Mouse (Mus musculus) myocyte (in vitro differentiated cells): Measurements from ENCODE around the gene Socs5. TPM values are rescaled to one million over a fixed set of nuclear protein-coding genes. Genes with fewer than 3 reads are reported as not detected.

ENCODE experiments used
- H3K27me3 ChIP-seq: one replicate; pipeline ENCODE4 v1.6.1; 2011; ENCODE audit not compliant: control insufficient read depth, insufficient read depth, insufficient read length
- H3K36me3 ChIP-seq: one replicate; pipeline ENCODE4 v1.6.1; 2011; ENCODE audit not compliant: control insufficient read depth, insufficient read depth
- H3K4me2 ChIP-seq: one replicate; pipeline ENCODE4 v1.6.1; 2011; ENCODE audit warnings: low read depth, control low read depth
- H3K4me3 ChIP-seq: one replicate; pipeline ENCODE4 v1.5.1; 2011; ENCODE audit warnings: mild to moderate bottlenecking, control low read depth, moderate library complexity
- H3K79me2 ChIP-seq: one replicate; pipeline ENCODE4 v1.6.1; 2011; ENCODE audit not compliant: control insufficient read depth, insufficient read depth
- H3ac ChIP-seq: one replicate; pipeline ENCODE4 v1.6.1; 2011; ENCODE audit not compliant: control insufficient read depth, insufficient read length
- CEBPB ChIP-seq: IDR thresholded peaks from 2 replicates; pipeline ENCODE4 v1.6.1; 2011; ENCODE audit warnings: mild to moderate bottlenecking, moderate library complexity; ENCODE audit not compliant: poor library complexity, insufficient read depth, severe bottlenecking
- E2F4 ChIP-seq: IDR thresholded peaks from one replicate; pipeline ENCODE4 v1.6.1; 2011; ENCODE audit warnings: mild to moderate bottlenecking, control low read depth, moderate library complexity; ENCODE audit not compliant: insufficient read depth
- MAX ChIP-seq: IDR thresholded peaks from one replicate; pipeline ENCODE4 v1.6.1; 2011; ENCODE audit warnings: low read depth, mild to moderate bottlenecking, control low read depth
- MYOD1 ChIP-seq, 3 experiments: IDR thresholded peaks; one replicate each; pipeline ENCODE4 v1.6.1; 2011; ENCODE audit warnings: control low read depth in 2 of 3, low read depth in 2 of 3, mild to moderate bottlenecking in 2 of 3, moderate library complexity in 1 of 3; ENCODE audit not compliant: insufficient read length in 2 of 3, control insufficient read depth in 1 of 3
- MYOG ChIP-seq, 3 experiments: IDR thresholded peaks; one replicate each; pipeline ENCODE4 v1.6.1; 2011; ENCODE audit warnings: control low read depth in 2 of 3, low read depth in 2 of 3, mild to moderate bottlenecking in 2 of 3; ENCODE audit not compliant: insufficient read length in 2 of 3, control insufficient read depth in 1 of 3, insufficient read depth in 1 of 3
- POLR2A ChIP-seq: IDR thresholded peaks from one replicate; pipeline ENCODE4 v1.6.1; 2011; ENCODE audit warnings: low read depth, mild to moderate bottlenecking, control low read depth, moderate library complexity; ENCODE audit not compliant: insufficient read length
- POLR2AphosphoS2 ChIP-seq: IDR thresholded peaks from one replicate; pipeline ENCODE4 v1.6.1; 2011; ENCODE audit warnings: low read depth, control low read depth; ENCODE audit not compliant: insufficient read length
- REST ChIP-seq: IDR thresholded peaks from one replicate; pipeline ENCODE4 v1.6.1; 2011; ENCODE audit warnings: mild to moderate bottlenecking, control low read depth, moderate library complexity; ENCODE audit not compliant: insufficient read depth, insufficient read length
- SRF ChIP-seq: IDR thresholded peaks from one replicate; pipeline ENCODE4 v1.6.1; 2011; ENCODE audit warnings: low read depth; ENCODE audit not compliant: control insufficient read depth, insufficient read length
- TCF12 ChIP-seq: IDR thresholded peaks from one replicate; pipeline ENCODE4 v1.6.1; 2011; ENCODE audit warnings: mild to moderate bottlenecking, control low read depth; ENCODE audit not compliant: poor library complexity, insufficient read depth, severe bottlenecking
- TCF3 ChIP-seq: IDR thresholded peaks from one replicate; pipeline ENCODE4 v1.6.1; 2011; ENCODE audit warnings: low read depth, control low read depth; ENCODE audit not compliant: insufficient read length
- USF1 ChIP-seq: IDR thresholded peaks from one replicate; pipeline ENCODE4 v1.6.1; 2011; ENCODE audit warnings: low read depth, mild to moderate bottlenecking, control low read depth, moderate library complexity
- polyA plus RNA-seq: library from polyadenylated mRNA; unstranded; fragments of >200 nt; fragmentation: generic; extraction: Trizol; gene quantifications from one replicate; pipeline ENCODE4 v1.2.1, GENCODE M21; 2012; ENCODE audit warnings: missing spikeins

The Socs5 gene
- polyA plus RNA-seq, 1 experiment, result 14.0 TPM

DNA sequence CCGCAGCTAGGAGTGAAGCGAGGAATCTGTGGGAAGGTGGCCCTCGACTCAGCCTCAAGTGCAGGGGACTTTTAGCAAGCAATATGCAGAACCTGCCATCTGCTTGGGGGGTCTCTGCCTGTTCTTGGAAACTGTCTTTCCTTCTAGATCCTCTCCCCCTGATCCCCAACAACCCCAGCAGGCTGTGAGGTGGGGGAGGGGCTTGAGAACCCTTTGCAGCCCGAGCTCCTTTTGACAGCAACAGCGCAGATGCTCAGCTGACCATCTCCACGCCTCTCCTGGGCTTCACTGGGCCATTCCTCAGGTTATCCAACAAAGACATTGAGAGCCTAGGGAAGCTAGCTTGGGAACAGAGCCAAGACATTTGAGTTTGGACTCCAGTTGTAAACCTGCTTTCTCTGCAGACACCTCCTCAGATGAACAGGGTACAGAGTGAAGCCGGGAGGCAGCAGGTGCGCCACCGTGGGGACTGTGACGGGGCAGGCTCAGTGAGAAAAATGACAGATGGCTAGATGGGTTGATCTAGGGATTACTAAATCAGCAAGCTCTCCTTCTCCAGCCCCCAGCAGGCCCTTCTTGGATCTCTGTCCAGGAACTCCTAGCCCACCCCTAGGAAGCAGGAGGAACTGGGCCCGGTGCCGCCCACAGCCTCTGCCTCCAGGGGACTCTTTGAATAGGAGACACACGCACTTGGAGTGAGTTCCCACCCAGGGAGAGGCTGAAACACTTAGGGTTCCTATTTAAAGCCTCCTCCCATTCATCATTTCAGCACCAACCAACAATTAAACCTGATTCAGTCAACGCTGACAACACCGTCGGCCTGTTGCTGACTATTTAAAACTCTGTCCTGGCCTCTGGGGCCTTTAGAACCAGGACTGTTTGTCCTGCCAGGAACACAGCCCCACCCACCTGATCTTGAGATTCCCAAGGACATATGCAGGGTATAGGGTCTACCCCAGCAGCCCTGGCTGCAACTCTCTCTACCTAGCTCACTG is 71.4 kb downstream of the Socs5 start:
- TF ChIP-seq TCF12, result no peak
- no peak for TF ChIP-seq TCF3
- TF ChIP-seq MYOD1 (IDR thresholded peaks at IDR 0.05; ENCODE audit: control insufficient read depth in 1 of 3, insufficient read length in 2 of 3, low read depth in 2 of 3), result no peak
- no peak for TF ChIP-seq POLR2AphosphoS2
- no peak for TF ChIP-seq POLR2A
- no peak for TF ChIP-seq E2F4
- TF ChIP-seq MYOG (IDR thresholded peaks at IDR 0.05; ENCODE audit: control insufficient read depth in 1 of 3, insufficient read depth in 1 of 3, insufficient read length in 2 of 3, low read depth in 2 of 3), result no peak
- TF ChIP-seq USF1, result no peak
- no peak for TF ChIP-seq REST
- TF ChIP-seq SRF, result no peak
- no peak for TF ChIP-seq MAX
- no peak for TF ChIP-seq CEBPB
- H3K4me2 ChIP-seq, result no peak overlapping the region
- H3K36me3 ChIP-seq, result no peaks in the 10 kb centered on the region
- no peaks in the 10 kb centered on the region for H3K27me3 ChIP-seq
- H3K4me3 ChIP-seq, result no peak overlapping the region
- no peaks in the 10 kb centered on the region for H3K79me2 ChIP-seq
- no peak overlapping the region for H3ac ChIP-seq

DNA sequence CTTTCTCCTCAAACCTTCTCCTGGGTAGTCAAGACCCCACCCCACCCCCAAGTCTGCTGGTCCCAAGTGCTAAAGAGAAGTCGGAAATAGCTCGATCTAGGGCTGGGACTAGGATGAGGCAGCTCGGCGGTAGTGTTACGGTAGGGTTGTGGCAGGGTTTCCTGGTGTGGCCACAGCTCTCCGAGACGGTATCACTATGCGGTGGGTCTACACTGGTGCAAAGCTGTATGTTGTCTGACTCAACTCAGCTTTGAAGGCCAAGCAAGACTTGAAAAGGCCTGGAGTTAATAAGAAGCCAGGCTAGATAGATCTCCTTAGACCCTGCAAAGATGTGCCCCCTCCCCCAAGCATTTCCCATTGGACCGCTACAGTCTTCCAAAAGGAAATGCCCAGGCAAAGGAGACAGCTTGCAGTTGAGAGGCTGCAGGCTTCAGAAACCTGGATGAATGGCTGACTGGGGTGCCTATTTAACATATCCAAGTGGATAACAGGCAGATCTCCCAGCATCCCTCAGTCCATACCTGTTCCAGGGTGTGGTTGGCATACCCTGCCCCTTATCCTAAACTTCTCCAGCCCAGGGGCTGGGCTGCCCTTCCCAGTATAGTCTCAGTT is 72.6 kb downstream of the Socs5 start:
- H3K4me2 ChIP-seq, result no peak overlapping the region
- H3K36me3 ChIP-seq, result no peaks in the 10 kb centered on the region
- no peak for TF ChIP-seq USF1
- TF ChIP-seq SRF, result no peak
- no peak for TF ChIP-seq MYOD1 (IDR thresholded peaks at IDR 0.05; ENCODE audit: control insufficient read depth in 1 of 3, insufficient read length in 2 of 3, low read depth in 2 of 3)
- TF ChIP-seq MYOG (IDR thresholded peaks at IDR 0.05; ENCODE audit: control insufficient read depth in 1 of 3, insufficient read depth in 1 of 3, insufficient read length in 2 of 3, low read depth in 2 of 3), result no peak
- TF ChIP-seq MAX, result no peak
- no peak for TF ChIP-seq E2F4
- TF ChIP-seq TCF3, result no peak
- no peak for TF ChIP-seq POLR2AphosphoS2
- no peak for TF ChIP-seq POLR2A
- TF ChIP-seq REST, result no peak
- TF ChIP-seq TCF12, result no peak
- no peak for TF ChIP-seq CEBPB
- H3K79me2 ChIP-seq, result no peaks in the 10 kb centered on the region
- no peak overlapping the region for H3ac ChIP-seq
- H3K27me3 ChIP-seq, result no peaks in the 10 kb centered on the region
- H3K4me3 ChIP-seq, result no peak overlapping the region

DNA sequence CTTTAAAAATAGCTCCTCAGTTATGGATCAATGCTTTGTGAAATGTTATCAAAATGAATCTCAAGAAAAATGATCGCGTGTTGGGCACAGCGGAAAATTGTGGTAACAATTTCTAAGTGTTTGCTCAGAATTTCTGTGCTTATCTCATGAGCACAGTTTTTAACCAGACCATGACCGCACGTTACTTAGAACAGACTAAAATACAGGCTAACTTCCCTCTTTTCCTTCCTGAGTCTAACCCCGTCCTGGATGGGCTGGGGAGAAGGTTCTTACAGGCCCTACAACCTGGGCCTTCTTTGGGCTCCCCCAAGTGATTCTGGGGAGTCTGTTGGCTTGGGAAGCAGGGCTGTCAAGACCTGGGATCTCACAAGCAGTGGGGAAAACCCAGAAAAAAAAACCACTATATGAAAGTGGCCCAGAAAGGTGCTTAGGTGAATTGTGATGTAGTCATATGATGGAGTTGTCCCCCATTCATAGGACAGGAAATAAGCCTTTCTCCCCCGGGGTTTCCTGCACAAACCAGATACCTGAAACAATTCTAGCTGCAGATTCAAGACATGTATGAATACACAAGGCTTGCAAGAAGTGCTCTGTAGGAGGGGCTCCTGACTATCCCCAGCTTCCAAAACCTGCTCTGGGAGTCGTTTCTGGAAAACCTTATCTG is 74.3 kb downstream of the Socs5 start:
- TF ChIP-seq TCF3, result no peak
- H3ac ChIP-seq, result no peak overlapping the region
- no peaks in the 10 kb centered on the region for H3K36me3 ChIP-seq
- H3K4me3 ChIP-seq, result no peak overlapping the region
- H3K27me3 ChIP-seq, result no peaks in the 10 kb centered on the region
- H3K4me2 ChIP-seq, result no peak overlapping the region
- no peaks in the 10 kb centered on the region for H3K79me2 ChIP-seq

DNA sequence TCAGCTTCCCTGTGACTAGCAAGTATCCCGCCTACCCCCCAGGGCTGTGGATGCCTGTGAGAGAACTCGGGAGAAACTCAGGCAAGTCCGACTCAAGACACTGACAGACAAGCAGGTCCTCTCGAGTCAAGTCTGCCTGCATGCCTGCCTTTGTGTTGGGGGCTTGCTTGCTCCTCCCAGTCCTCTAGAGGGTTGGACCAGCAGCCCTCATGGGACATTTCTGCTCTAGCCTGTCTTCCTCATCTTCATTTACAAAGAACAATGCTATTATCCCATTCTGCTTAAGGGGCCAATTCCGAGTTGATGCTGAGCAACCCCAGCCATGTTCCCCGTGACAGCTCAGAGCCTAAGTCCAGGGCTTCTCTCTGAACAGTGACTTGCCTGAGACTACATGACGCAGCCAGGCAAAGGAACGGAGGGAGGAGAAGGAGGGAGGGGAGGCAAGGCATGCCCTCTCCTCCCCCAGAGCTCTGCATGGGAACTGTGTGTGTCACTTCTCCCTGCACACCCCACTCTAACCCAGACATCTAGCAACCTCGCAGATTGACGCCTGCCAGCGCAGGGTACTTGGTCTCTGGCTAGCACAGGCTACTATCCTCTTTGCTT is 78.1 kb downstream of the Socs5 start:
- TF ChIP-seq TCF12 (no peak), E2F4 (no peak), SRF (no peak), MAX (no peak), REST (no peak), MYOG (IDR thresholded peaks at IDR 0.05; ENCODE audit: control insufficient read depth in 1 of 3, insufficient read depth in 1 of 3, insufficient read length in 2 of 3, low read depth in 2 of 3) (no peak)
- Histone ChIP-seq H3K79me2 (no peaks in the 10 kb centered on the region), H3K36me3 (no peaks in the 10 kb centered on the region), H3ac (no peak overlapping the region), H3K4me3 (no peak overlapping the region), H3K27me3 (no peaks in the 10 kb centered on the region), H3K4me2 (no peak overlapping the region)
